Mouse (Mus musculus): ENCODE measurements around the gene Dach1. TPM values are rescaled to one million over a fixed set of nuclear protein-coding genes. Genes with fewer than 3 reads are reported as not detected.

Dach1 gene
- polyA plus RNA-seq, 1 experiment, result 6.3 TPM

- H3K4me1 ChIP-seq (ENCODE audit: control insufficient read depth, insufficient read depth, low read length), result no peaks in the 10 kb centered on the region
- TF ChIP-seq POLR2A (IDR thresholded peaks at IDR 0.05; ENCODE audit: borderline replicate concordance, control insufficient read depth, low read depth, low read length), result no peak
- no peak for TF ChIP-seq CTCF (IDR thresholded peaks at IDR 0.05; ENCODE audit: control insufficient read depth, insufficient read depth, low read length)
- WGBS, result 91% methylated on average over 12 of the region's 12 CpGs
- H3K27ac ChIP-seq (ENCODE audit: control insufficient read depth, insufficient read depth, low read depth, low read length, poor library complexity), result no peak overlapping the region
- no peak overlapping the region for H3K4me3 ChIP-seq (replicated peaks; ENCODE audit: control insufficient read depth, low read depth, low read length)
Observed at GRCm38 (mm10) chr14:98073421-98074080, 96.0 kb downstream of the Dach1 start.

- no peak overlapping the region for H3K4me3 ChIP-seq (replicated peaks; ENCODE audit: control insufficient read depth, low read depth, low read length)
- TF ChIP-seq POLR2A (IDR thresholded peaks at IDR 0.05; ENCODE audit: borderline replicate concordance, control insufficient read depth, low read depth, low read length) (no peak), CTCF (IDR thresholded peaks at IDR 0.05; ENCODE audit: control insufficient read depth, insufficient read depth, low read length) (no peak)
- H3K27ac ChIP-seq (ENCODE audit: control insufficient read depth, insufficient read depth, low read depth, low read length, poor library complexity), result no peak overlapping the region
- 86% methylated on average over 11 of the region's 11 CpGs for WGBS
- no peaks in the 10 kb centered on the region for H3K4me1 ChIP-seq (ENCODE audit: control insufficient read depth, insufficient read depth, low read length)
Observed at GRCm38 (mm10) chr14:98072647-98073420, 96.7 kb downstream of the Dach1 start.

GRCm38 (mm10) chr14:98071877-98072276, 97.7 kb downstream of the Dach1 start:
- Histone ChIP-seq H3K4me1 (ENCODE audit: control insufficient read depth, insufficient read depth, low read length) (no peaks in the 10 kb centered on the region), H3K27ac (ENCODE audit: control insufficient read depth, insufficient read depth, low read depth, low read length, poor library complexity) (no peak overlapping the region), H3K4me3 (replicated peaks; ENCODE audit: control insufficient read depth, low read depth, low read length) (no peak overlapping the region)
- WGBS, result 54% methylated on average over 4 of the region's 4 CpGs
- TF ChIP-seq POLR2A (IDR thresholded peaks at IDR 0.05; ENCODE audit: borderline replicate concordance, control insufficient read depth, low read depth, low read length) (no peak), CTCF (IDR thresholded peaks at IDR 0.05; ENCODE audit: control insufficient read depth, insufficient read depth, low read length) (no peak)

- H3K27ac ChIP-seq (ENCODE audit: control insufficient read depth, insufficient read depth, low read depth, low read length, poor library complexity), result no peak overlapping the region
- WGBS, result 40% methylated on average over 4 of the region's 4 CpGs
- TF ChIP-seq POLR2A (IDR thresholded peaks at IDR 0.05; ENCODE audit: borderline replicate concordance, control insufficient read depth, low read depth, low read length), result no peak
- TF ChIP-seq CTCF (IDR thresholded peaks at IDR 0.05; ENCODE audit: control insufficient read depth, insufficient read depth, low read length), result no peak
- H3K4me1 ChIP-seq (ENCODE audit: control insufficient read depth, insufficient read depth, low read length), result no peaks in the 10 kb centered on the region
- no peak overlapping the region for H3K4me3 ChIP-seq (replicated peaks; ENCODE audit: control insufficient read depth, low read depth, low read length)
Observed at GRCm38 (mm10) chr14:98067273-98067905, 102.2 kb downstream of the Dach1 start.

GRCm38 (mm10) chr14:98064190-98064589, 105.4 kb downstream of the Dach1 start:
- no peak for TF ChIP-seq CTCF (IDR thresholded peaks at IDR 0.05; ENCODE audit: control insufficient read depth, insufficient read depth, low read length)
- TF ChIP-seq POLR2A (IDR thresholded peaks at IDR 0.05; ENCODE audit: borderline replicate concordance, control insufficient read depth, low read depth, low read length), result no peak
- Histone ChIP-seq H3K27ac (ENCODE audit: control insufficient read depth, insufficient read depth, low read depth, low read length, poor library complexity) (no peak overlapping the region), H3K4me1 (ENCODE audit: control insufficient read depth, insufficient read depth, low read length) (no peaks in the 10 kb centered on the region), H3K4me3 (replicated peaks; ENCODE audit: control insufficient read depth, low read depth, low read length) (no peak overlapping the region)
- 86% methylated on average over 2 of the region's 2 CpGs for WGBS

GRCm38 (mm10) chr14:98049329-98049728, 120.2 kb downstream of the Dach1 start:
- WGBS, result 59% methylated on average over 2 of the region's 2 CpGs
- Histone ChIP-seq H3K27ac (ENCODE audit: control insufficient read depth, insufficient read depth, low read depth, low read length, poor library complexity) (no peak overlapping the region), H3K4me3 (replicated peaks; ENCODE audit: control insufficient read depth, low read depth, low read length) (no peak overlapping the region), H3K4me1 (ENCODE audit: control insufficient read depth, insufficient read depth, low read length) (no peaks in the 10 kb centered on the region)
- TF ChIP-seq POLR2A (IDR thresholded peaks at IDR 0.05; ENCODE audit: borderline replicate concordance, control insufficient read depth, low read depth, low read length), result no peak
- no peak for TF ChIP-seq CTCF (IDR thresholded peaks at IDR 0.05; ENCODE audit: control insufficient read depth, insufficient read depth, low read length)

- no peaks in the 10 kb centered on the region for H3K4me1 ChIP-seq (ENCODE audit: control insufficient read depth, insufficient read depth, low read length)
- no peak overlapping the region for H3K27ac ChIP-seq (ENCODE audit: control insufficient read depth, insufficient read depth, low read depth, low read length, poor library complexity)
- WGBS, result 88% methylated on average over 2 of the region's 2 CpGs
- no peak overlapping the region for H3K4me3 ChIP-seq (replicated peaks; ENCODE audit: control insufficient read depth, low read depth, low read length)
- TF ChIP-seq POLR2A (IDR thresholded peaks at IDR 0.05; ENCODE audit: borderline replicate concordance, control insufficient read depth, low read depth, low read length) (no peak), CTCF (IDR thresholded peaks at IDR 0.05; ENCODE audit: control insufficient read depth, insufficient read depth, low read length) (no peak)
Observed at GRCm38 (mm10) chr14:98048403-98048802, 121.2 kb downstream of the Dach1 start.

GRCm38 (mm10) chr14:98047670-98048069, 121.9 kb downstream of the Dach1 start:
- Histone ChIP-seq H3K27ac (ENCODE audit: control insufficient read depth, insufficient read depth, low read depth, low read length, poor library complexity) (no peak overlapping the region), H3K4me3 (replicated peaks; ENCODE audit: control insufficient read depth, low read depth, low read length) (no peak overlapping the region), H3K4me1 (ENCODE audit: control insufficient read depth, insufficient read depth, low read length) (no peaks in the 10 kb centered on the region)
- 84% methylated on average over 3 of the region's 3 CpGs for WGBS
- TF ChIP-seq CTCF (IDR thresholded peaks at IDR 0.05; ENCODE audit: control insufficient read depth, insufficient read depth, low read length) (no peak), POLR2A (IDR thresholded peaks at IDR 0.05; ENCODE audit: borderline replicate concordance, control insufficient read depth, low read depth, low read length) (no peak)

Measured in bone marrow, adult 2 months (tissue).